Mouse (Mus musculus): ENCODE measurements around the gene Gtf2ird2. TPM values are rescaled to one million over a fixed set of nuclear protein-coding genes. Genes with fewer than 3 reads are reported as not detected.
A peak's percentile ranks its signal among the peaks of the same experiment; 100 is the strongest.

Gene Gtf2ird2
- total RNA-seq (2021), result 1 to 10 TPM; 6.6 to 8.6 TPM
- long read RNA-seq, experiment 1, partial matches to known transcripts, result 2 of 6 reads
- long read RNA-seq, experiment 1, other reads (novel, unspliced or antisense), result 3 of 6 reads
- long read RNA-seq, experiment 2, partial matches to known transcripts, result 0 of 5 reads
- long read RNA-seq, experiment 2, other reads (novel, unspliced or antisense), result 4 of 5 reads

DNA sequence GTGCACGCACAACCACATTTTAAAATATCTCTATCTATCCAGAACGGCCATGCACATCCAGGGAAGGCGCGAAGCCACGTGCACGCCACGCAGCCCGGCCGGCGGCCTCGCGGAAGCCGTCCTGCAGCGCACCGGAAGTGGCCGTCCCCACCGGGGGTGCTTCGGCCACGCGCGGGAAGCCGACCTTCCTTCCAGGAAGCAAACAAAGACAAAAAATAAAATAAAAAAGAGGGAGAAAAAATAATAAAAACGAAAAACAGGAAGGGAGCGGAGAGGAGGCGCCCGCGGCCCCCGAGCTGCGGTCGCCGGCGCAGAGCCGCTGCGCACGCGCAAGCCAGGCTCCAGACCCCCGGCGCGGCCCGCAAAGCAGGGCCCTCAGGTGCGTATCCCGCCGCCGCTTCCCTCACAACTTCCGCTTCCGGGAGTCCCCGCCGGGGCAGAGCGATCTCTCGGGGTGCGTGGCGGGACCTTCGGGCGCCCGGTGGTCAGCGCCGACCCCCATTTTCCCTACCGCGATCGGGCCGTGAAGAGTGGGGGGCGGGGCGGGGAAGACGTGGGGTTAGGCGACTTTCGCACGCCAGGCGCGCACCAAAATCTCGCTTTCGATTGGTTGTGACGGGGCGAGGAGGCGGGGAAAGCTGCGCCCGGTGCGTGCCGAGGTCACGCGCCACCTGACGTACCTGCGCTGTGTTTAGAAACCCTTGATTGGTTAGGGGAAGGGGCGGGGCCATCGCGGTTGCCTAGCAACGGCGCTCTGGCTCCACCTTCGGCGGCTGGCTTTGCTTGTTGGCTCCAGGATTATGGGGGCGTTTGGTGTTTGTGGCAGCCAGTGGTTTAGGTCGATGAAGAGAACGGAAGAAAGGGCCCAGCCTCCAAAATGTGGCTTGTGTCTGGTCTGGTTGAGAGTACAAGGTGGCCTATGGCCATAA, at the start of gene Gtf2ird2:
Gene Gtf2ird2 (plus strand): TSS at position 140 of the 929 bp plus-strand sequence.
- intact Hi-C loops (cut with DNase I), result no loop called here
- DNase-seq, result peak; percentile 98 to 99

DNA sequence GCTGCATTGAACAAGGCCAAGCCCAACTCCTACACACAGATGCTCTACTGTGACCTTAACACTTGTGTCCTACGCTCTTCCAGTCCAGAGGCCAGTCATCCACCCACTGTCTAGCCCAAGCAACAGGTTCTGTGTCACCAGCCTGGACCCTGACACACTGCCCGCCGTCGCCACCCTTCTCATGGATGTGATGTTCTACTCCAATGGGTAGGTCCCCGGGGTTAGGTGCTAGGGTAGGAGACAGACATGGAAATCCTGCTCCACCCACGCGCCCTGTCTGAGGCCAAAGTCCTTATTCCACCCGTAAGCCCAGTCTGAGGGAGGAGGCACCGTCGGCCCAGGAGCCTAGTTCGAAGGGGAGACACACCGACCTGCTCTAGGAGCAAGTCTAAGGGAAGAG, 47.8 kb upstream of the Gtf2ird2 start:
- intact Hi-C loops (cut with DNase I), result no loop called here
- DNase-seq, result no peak

DNA sequence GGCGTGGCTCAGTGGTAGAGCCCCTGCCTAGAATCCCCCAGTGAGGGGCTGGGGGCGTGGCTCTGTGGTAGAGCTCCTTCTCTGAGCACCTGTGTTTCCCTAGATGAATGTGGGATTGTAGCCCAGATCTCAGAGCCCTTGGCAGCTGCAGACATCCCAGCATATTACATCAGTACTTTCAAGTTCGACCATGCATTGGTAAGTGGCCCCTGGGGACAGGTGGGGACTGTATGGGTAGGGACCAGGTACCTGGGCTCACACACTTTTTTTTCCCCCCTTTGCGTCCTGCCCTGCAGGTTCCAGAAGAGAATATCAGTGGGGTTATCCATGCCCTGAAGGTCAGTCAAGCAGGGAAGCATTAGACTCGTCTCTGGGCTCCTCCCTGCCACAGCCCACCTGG, 45.9 kb upstream of the Gtf2ird2 start:
- no peak for DNase-seq
- intact Hi-C loops (cut with DNase I), result no loop called here

DNA sequence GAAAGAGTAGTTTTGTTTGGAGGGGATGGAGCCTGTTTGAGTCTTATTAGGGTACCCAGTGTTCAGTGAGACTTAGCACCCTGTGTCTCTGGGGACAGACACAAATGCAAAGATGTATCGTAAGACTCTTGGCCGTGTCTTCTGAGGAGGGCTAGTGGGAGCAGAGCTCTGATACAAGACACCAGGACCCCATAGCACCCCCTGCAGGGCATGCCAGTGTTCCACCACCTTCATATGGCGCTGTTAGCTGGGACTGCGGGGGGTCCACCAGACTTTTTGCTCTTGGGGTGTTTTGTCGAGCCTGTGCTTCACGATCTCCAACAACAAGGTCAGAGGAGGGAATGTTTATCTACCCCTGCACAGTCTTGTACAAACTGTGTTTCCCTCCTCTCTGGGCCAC, 44.4 kb upstream of the Gtf2ird2 start:
- intact Hi-C loops (cut with DNase I), result no loop called here
- no peak for DNase-seq

DNA sequence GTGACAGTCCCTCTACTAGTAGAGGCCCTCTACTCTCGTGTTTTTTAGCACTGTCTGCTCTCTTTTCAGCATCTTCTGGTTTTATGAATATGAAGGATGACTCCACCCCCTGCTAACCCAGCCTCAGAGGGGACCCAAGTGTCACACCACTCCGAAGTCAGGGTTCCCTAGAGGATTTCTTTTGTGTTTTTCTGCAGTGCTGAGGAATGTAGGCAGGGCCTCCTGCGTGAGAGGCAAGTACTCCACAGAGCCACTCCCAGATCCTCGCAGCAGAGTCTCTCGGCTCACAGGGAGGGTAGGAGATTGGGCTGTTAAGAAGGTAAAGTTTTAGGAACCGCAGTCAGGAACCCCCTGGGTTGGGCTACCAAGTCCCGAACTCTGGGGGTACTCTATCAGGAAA, 42.6 kb upstream of the Gtf2ird2 start:
- intact Hi-C loops (cut with DNase I), result no loop called here

DNA sequence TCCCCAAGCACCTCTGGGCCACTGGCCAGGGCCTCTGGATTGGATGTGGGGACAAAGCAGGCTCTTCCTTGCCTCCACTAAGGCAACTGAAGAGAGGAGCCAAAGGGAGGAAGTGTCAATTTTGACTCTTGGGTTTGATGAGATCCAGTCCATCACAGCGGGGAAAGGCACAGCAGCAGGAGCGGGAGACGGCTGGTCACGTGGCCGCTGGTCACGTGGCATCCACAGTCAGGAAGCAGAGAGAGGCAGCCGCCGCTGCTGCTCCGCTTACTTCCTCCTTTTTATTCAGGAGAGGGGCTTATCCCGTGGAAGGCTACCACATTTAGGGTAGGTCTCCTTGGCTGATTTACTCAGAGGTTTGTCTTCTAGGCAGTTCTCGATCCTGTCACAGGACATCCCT, 41.4 kb upstream of the Gtf2ird2 start:
- DNase-seq, result peak in 1 of 2 experiments; percentile 33

More for the DNA sequence above, 42.6 kb upstream of the Gtf2ird2 start:
- DNase-seq, result no peak

DNA sequence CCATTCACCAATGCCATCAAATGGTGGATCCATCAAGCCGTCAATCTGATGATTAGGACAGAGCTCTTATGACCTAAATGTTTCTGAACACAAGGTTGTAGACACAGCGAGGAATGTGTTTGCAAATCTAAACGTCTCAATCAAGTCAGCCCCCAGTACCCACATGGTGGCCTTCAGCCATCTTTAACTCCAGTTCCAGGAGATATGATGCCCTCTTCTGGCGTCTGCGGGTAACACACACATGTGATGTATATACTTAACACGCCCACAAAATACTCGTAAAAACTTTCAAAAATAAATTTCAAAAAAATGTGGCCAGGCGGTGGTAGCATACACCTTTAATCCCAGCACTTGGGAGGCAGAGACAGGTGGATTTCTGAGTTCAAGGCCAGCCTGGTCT, 38.8 kb upstream of the Gtf2ird2 start:
- intact Hi-C loops (cut with DNase I), result no loop called here
- DNase-seq, result no peak

More for the DNA sequence above, 41.4 kb upstream of the Gtf2ird2 start:
- intact Hi-C loops (cut with DNase I), result no loop called here

DNA sequence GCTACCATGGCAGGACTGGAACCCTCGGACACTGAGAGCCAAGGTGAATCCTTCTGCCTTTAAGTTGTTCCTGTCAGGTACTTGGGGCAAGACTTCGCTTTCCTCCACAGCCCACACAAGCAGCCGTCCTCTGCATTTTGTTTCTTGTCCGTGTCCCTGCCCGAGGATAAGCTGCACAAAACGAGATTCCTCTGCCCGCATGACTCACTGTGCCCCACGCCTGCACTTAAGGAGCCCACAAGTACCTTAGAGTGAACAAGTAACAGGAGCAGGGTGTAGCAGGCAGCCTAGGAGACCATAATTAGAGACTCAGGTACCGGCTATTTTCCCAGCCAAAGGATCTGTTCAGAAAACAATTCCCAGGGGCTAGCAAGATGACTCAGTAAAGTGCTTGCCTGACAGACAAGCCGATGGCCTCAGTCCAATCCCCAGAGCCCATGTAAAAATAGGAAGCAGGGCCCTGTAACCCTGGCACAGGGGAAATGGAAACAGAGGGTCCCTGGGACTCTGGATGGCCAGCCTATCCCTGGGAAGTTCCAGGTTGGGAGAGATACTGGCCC, 36.5 kb upstream of the Gtf2ird2 start:
- intact Hi-C loops (cut with DNase I), result no loop called here
- DNase-seq, result no peak

DNA sequence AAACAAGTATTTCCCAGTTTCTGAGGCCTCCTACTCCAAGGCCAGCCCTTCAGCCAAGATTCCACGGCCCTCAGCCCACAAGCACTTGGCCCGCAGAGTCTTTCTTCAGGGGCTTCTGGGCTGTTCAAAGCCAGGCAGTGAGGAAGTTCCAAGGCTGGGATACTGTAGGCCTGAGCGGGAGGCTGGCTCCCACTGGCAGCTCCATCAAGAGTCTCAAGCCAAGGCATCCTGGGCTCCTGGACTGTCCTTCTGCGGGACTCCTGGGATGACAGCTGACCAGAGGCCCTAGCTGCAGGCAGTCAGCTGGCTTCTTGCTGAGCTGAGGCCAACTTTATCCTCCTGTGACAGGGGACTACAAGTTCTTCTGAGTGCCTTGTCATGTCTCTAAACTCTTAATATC, 35.7 kb upstream of the Gtf2ird2 start:
- intact Hi-C loops (cut with DNase I), result no loop called here
- DNase-seq, result peak; percentile 23 to 30

DNA sequence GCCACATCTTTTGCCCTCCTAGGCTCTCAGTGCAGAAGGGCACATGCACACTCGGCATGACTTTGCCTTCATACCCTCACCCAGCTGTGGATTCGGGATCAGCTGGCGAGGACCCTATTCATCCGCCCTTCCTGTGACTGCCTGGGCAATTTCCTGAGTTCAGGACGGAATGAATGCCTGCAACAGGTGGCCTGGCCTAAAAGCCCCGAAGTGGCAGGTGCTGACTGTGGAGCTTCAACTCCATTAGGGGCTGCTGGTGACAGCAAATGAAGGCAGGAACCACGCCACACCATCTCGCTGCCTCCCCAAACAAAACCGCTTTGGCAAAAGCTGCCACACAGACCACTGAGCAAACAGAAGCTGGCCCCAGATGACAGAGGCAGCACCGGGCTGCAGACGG, 31.9 kb upstream of the Gtf2ird2 start:
- DNase-seq, result no peak
- intact Hi-C loops (cut with DNase I), result no loop called here

DNA sequence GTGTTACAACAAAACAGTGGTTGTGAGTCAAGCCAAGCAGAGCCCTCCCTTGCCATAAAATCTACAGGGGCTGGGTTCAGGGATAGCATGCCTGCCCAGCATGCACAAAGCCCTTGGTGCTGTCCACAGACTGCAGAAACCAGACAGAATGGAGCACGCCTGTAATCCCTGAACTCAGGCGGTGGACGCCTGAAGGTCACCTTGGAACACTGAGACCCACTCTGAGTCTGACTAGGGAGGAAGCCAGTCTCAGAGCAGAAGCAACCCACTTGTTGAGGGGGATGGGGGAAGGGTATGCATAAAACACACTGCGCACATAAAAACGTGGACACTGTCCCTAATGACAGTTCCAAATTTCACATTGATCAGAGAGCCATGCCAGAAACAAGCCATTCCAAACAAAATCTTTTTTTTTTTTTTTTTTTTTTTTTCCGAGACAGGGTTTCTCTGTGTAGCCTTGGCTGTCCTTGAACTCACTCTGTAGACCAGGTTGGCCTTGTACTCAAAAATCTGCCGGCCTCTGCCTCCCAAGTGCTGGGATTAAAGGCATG, 27.8 kb upstream of the Gtf2ird2 start:
- DNase-seq, result no peak
- intact Hi-C loops (cut with DNase I), result no loop called here

DNA sequence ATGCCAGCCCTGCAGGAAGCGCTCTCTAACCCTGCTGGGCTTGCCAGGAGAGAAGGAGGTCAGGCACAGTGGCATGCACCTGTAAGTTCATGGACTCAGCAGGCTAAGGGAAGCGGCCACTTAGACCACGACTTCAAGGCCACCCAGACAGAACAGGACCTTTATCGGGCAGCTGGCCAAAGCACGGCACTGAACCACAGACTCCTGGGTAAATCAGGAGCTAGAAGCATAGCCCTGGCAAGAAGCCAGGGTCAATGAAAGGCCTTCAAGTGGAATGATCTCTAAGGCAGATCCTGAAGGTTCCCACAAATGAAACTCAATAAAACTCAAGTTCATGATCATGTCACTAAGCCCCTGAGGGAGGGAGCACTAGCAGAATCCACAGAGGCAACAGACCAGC, 19.1 kb upstream of the Gtf2ird2 start:
- no peak for DNase-seq
- intact Hi-C loops (cut with DNase I), result no loop called here

DNA sequence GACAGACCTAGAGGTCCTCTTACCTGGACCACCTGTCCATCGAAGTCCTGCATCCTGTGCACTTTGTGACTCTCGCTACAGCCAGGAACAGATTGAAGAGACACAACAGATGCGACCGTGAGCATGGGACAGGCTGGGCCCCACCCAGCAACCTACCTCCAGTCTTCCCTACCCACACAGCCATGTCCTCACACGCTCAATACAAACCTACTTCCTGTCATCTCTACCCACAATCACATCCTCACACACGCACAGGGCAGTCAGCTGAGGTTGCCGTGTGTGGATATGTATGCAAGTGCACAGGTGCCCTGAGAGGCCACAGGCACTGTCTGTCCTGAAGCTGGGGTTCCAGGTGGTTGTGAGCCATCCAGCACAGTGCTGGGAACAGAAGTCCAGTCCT, 17.2 kb upstream of the Gtf2ird2 start:
- intact Hi-C loops (cut with DNase I), result no loop called here
- DNase-seq, result no peak

DNA sequence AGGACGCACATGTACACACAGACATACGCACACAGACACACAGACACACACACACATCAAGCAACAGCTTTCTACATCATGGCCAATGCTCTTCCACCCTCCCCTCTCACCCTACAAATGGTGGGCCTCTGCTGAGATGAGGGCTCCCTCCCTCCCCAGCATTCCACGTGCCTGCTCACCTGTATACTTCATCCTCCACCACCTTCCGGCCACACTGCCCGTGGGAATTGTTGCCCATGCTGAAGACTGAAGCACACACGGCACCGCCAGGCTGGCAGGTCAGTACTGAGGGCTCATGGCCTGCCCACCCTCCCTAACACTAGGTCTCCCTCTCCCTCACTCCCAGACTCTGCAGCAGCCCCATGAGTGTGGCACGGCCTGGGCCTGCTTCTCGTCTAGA, 15.8 kb upstream of the Gtf2ird2 start:
- intact Hi-C loops (cut with DNase I), result no loop called here
- DNase-seq, result no peak

DNA sequence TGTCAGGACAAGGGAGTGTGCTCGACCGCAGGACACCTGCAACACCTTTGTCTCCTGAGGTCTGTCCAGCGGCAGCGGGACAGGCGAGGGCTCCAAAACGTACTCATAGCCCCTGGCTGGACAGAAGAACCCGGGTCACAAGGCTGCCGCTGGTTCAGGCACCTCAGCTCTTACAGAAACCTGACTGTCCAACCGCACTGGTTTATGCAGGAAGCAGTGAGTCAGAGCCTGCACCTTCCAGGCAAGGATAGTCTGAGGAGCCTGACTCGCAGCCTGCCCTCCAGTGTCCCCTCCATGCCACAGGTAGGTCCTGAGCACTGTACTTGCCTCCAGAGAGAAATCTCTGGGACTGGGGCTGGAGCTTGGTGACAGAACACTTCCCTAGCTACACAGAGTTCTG, 14.6 kb upstream of the Gtf2ird2 start:
- intact Hi-C loops (cut with DNase I), result no loop called here
- DNase-seq, result no peak

DNA sequence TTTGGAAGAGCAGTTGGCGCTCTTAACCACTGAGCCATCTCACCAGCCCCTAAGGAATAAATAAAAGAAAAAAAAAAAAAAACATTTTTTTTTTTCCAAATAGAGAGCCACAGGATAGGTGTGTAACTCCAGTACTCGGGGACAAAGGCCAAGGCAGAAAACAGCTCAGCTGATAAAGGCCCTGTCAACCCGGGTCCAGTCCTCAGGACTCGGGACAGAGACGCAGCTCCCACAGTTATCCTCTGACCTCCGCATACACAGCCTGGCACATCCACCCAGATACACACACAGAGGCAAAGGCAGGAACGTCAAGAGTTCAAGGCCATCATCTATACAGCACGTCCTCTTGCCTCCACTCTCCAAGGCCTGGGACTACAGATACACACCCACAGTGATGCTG, 13.7 kb upstream of the Gtf2ird2 start:
- intact Hi-C loops (cut with DNase I), result no loop called here

DNA sequence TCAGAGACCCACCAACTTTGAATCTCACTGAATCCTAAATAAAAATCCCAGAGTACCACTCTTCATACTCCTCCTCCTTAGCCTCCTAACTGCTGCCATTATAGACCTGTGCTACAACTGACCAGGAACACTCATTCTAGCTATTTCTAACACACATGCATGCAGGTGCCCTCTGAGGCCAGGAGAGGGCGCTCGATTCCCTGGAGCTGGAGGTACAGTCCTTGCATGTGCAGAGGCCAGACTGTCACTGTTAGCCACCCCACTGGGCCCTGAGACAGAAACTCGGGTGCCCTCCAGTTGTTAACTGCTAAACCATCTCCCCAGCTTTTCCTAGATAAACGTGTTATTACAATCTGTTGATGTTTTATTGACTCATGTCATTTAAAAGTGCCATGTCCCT, 10.6 kb upstream of the Gtf2ird2 start:
- peak in 1 of 2 experiments; percentile 47 for DNase-seq
- intact Hi-C loops (cut with DNase I), result no loop called here

More for the DNA sequence above, 13.7 kb upstream of the Gtf2ird2 start:
- no peak for DNase-seq

DNA sequence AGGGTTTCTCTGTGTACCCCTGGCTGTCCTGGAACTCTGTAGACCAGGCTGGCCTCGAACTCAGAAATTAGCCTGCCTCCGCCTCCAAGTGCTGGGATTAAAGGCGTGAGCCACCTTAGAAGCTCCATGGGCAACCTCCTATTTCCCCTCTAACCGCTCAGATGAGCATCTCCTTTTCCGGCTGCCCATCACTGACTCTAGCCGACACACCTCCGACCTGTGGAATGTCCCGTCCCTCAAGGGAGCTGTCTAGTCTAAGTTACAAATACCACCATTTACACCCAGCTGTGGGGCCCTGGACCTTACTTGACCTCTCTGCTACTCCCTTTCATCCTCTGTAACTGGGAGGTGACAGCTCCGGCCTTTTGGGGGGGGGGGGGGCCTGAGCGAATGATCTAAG, 8.1 kb upstream of the Gtf2ird2 start:
- no peak for DNase-seq
- intact Hi-C loops (cut with DNase I), result loop anchor here (5.0 kb wide), 1 partner anchor 312 kb away; no protein-coding TSS in a partner anchor

DNA sequence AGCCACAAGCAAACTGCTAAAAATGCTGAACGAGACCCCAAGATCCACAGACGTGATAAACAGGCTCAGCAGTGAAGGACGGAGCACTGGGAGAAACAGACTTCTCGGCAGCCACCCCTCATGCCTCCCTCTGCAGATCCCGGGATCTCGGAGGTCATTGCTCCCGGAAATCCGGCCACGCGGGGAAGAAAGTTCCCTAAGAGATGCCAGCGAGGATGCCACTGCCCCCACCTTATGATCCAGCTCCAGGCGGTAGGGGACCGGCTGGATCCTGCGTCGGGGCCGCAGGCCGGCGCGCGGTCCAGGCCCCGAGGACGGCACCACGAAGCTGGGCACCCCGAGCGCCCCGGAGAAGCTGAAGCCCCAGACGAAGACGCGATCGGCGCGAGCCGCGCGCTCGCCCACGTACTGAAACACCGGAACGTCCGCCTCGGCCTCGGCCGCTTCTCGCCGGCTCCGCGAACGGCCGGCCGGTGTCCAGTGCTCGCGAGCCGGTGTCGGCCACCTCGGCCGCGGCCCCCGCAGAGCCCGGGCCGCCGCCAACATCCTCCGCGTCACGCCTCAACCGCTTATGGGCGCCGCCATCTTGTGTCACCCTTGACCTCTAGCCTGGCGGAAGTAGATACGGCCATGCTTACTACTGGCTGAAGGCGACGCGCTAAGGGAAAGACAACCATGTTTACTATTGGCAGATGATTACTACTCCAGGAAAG, 7.5 kb upstream of the Gtf2ird2 start, which contains the start of gene Rcc1l:
Gene Rcc1l (minus strand): TSS at position 606 of the 713 bp plus-strand sequence.
- DNase-seq, result peak; percentile 80 to 87

DNA sequence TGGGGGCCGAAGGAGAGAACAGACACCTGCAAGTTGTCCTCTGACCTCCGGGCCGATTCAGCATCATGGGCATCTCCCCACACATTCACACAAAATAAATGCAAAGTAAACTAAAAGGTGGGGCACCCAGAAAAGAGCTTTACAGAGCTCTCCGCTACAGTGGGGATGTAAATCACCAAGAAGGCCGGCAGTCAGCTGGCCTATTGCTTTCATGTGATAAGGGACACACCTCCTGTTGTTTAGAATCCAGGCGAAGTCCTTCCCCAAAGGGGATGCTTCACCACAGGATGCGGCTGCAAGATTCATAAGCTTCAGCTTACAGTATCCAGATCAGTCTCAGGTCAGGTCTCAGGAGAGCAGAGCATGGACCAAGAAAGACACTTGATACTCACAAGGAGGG, 5.3 kb upstream of the Gtf2ird2 start:
- no peak for DNase-seq
- intact Hi-C loops (cut with DNase I), result loop anchor here (2.0 to 5.0 kb wide), 2 partner anchors 162 to 309 kb away; no protein-coding TSS in a partner anchor

More for the DNA sequence above, 7.5 kb upstream of the Gtf2ird2 start, which contains the start of gene Rcc1l:
- intact Hi-C loops (cut with DNase I), result loop anchor here (5.0 kb wide), 1 partner anchor 311 kb away; no protein-coding TSS in a partner anchor

All from heart, postnatal 14 days (tissue).